In the genomic region with DNA sequence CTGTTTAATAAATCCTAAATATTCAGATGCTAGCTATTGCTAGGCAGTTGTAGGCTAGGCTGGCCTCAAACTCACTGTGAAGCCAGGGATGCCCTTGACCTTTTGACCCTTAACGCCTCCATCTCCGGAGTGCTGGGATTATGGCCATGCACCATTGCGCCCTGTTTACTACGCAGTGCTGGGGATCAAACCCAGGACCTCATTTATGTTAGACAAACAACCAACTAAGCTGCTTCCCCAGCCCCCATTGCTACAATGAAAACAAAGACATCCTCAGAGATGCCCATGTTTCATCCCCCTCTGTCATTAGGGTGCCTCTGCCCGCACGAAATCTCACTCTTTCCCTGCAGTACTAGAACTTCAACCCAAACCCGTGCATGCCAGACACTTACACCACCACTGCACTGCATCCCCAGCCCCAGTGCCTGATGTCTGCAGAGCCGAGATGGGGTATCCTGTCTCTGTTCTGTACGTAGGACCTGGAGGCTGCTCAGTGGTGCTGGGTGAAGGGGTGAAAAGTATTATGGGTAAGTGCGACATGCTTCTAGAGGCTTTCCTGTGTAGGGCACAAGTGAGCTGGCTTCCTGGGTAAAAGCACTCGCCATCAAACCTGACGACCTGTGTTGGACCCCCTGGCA, we compare ENCODE assay signal across 12 mouse cellular contexts. TPM values are rescaled to one million over a fixed set of nuclear protein-coding genes. Genes with fewer than 3 reads are reported as not detected.
DNase-seq lines count a peak whose midpoint lies in the region; ATAC-seq lines count a peak whose summit lies in the region.
"Had no signal": no experiment of that assay in that cellular context is flagged by ENCODE, and none has a peak within 500 bp of the region (broad histone marks: within the 10 kb centered on the region; RNA-seq: fewer than 3 reads in every experiment).

No protein-coding gene starts in this region.

- intact Hi-C loops in heart, postnatal 14 days (cut with DNase I) = loop anchor here (1.0 to 5.0 kb wide), 3 partner anchors 25 to 335 kb away; no protein-coding TSS in a partner anchor

- peaks cover 6% of the 10 kb centered on the region; the same call in 1 of the 2 replicates for H3K4me1 ChIP-seq in limb, embryonic 13.5 days
- H3K4me1 ChIP-seq in limb, embryonic 10.5 days = 0 out of 2 replicates have a peak, but pooled peaks cover 8% of the 10 kb centered on the region
- no peaks in the 10 kb centered on the region for H3K4me1 ChIP-seq in neural tube, embryonic 11.5 days (ENCODE audit: control insufficient read depth, insufficient read depth, low read length)
- H3K4me1 ChIP-seq in neural tube, embryonic 15.5 days = peaks cover 3% of the 10 kb centered on the region; the same call in 1 of the 2 replicates

- peak; percentile 16; the same call in 1 of the 2 replicates for ATAC-seq in limb, embryonic 13.5 days (ENCODE audit: low FRiP score, low read depth)
- ATAC-seq in neural tube, embryonic 11.5 days (ENCODE audit: insufficient read depth, low FRiP score, low TSS enrichment) = 0 out of 2 replicates have a peak, but pooled peaks have one; percentile 16
- no peak for ATAC-seq in neural tube, embryonic 15.5 days (ENCODE audit: low FRiP score)
- ATAC-seq in erythroid progenitor cell, adult 5-6 weeks (replicated peaks; ENCODE audit: low FRiP score, poor library complexity, severe bottlenecking) = no peak

- H3K36me3 ChIP-seq in limb, embryonic 13.5 days = no peaks in the 10 kb centered on the region
- H3K36me3 ChIP-seq in limb, embryonic 10.5 days = no peaks in the 10 kb centered on the region
- H3K36me3 ChIP-seq in neural tube, embryonic 11.5 days (ENCODE audit: control insufficient read depth, insufficient read depth, low read length) = no peaks in the 10 kb centered on the region
- no peaks in the 10 kb centered on the region for H3K36me3 ChIP-seq in neural tube, embryonic 15.5 days
- H3K36me3 ChIP-seq: liver, embryonic 15.5 days had no signal

- H3K27me3 ChIP-seq in limb, embryonic 13.5 days = peaks cover 3% of the 10 kb centered on the region; the same call in 1 of the 2 replicates
- H3K27me3 ChIP-seq in limb, embryonic 10.5 days (ENCODE audit: low read depth, poor library complexity, severe bottlenecking) = peaks cover 29% of the 10 kb centered on the region; the same call in 1 of the 2 replicates
- H3K27me3 ChIP-seq in neural tube, embryonic 11.5 days (ENCODE audit: control insufficient read depth, insufficient read depth, low read length) = no peaks in the 10 kb centered on the region
- H3K27me3 ChIP-seq in neural tube, embryonic 15.5 days (replicated peaks) = peaks cover 11% of the 10 kb centered on the region; the same call in 1 of the 2 replicates

- peak; percentile 90 for DNase-seq in heart, adult 11 months
- no peak for DNase-seq in heart, postnatal 14 days
- no peak for DNase-seq in limb, embryonic 10.5 days (ENCODE audit: low spot score)
- DNase-seq in neural tube, embryonic 11.5 days (ENCODE audit: low spot score) = no peak

- H3K27ac ChIP-seq in limb, embryonic 13.5 days = no peak overlapping the region
- H3K27ac ChIP-seq in limb, embryonic 10.5 days = no peak overlapping the region
- H3K27ac ChIP-seq in neural tube, embryonic 11.5 days (ENCODE audit: low read depth, low read length) = no peak overlapping the region
- no peak overlapping the region for H3K27ac ChIP-seq in neural tube, embryonic 15.5 days (replicated peaks)
- H3K27ac ChIP-seq: left cerebral cortex, adult 2 months; liver, embryonic 15.5 days had no signal

- H3K9ac ChIP-seq in limb, embryonic 13.5 days = no peak overlapping the region
- H3K9ac ChIP-seq in neural tube, embryonic 11.5 days (ENCODE audit: low read length) = no peak overlapping the region
- no peak overlapping the region for H3K9ac ChIP-seq in neural tube, embryonic 15.5 days (replicated peaks)
- H3K9ac ChIP-seq: liver, embryonic 15.5 days had no signal

- no peak overlapping the region for H3K4me3 ChIP-seq in limb, embryonic 13.5 days
- no peak overlapping the region for H3K4me3 ChIP-seq in limb, embryonic 10.5 days
- no peak overlapping the region for H3K4me3 ChIP-seq in neural tube, embryonic 11.5 days (ENCODE audit: low read depth, low read length)
- H3K4me3 ChIP-seq in neural tube, embryonic 15.5 days (replicated peaks) = no peak overlapping the region
- H3K4me3 ChIP-seq: left cerebral cortex, adult 2 months; liver, embryonic 15.5 days had no signal

- H3K9me3 ChIP-seq in limb, embryonic 13.5 days = no peaks in the 10 kb centered on the region
- no peaks in the 10 kb centered on the region for H3K9me3 ChIP-seq in limb, embryonic 10.5 days (replicated peaks)
- H3K9me3 ChIP-seq in neural tube, embryonic 11.5 days (ENCODE audit: control insufficient read depth, low read length) = no peaks in the 10 kb centered on the region
- H3K9me3 ChIP-seq in neural tube, embryonic 15.5 days (replicated peaks) = no peaks in the 10 kb centered on the region
- H3K9me3 ChIP-seq: liver, embryonic 15.5 days had no signal

- 69% methylated on average over 12 of the region's 12 CpGs for WGBS in limb, embryonic 13.5 days
- WGBS in limb, embryonic 10.5 days = 76% methylated on average over 12 of the region's 12 CpGs
- 76% methylated on average over 12 of the region's 12 CpGs for WGBS in neural tube, embryonic 11.5 days
- WGBS in neural tube, embryonic 15.5 days = 83% methylated on average over 12 of the region's 12 CpGs

- no peak overlapping the region for H3K4me2 ChIP-seq in limb, embryonic 13.5 days (replicated peaks)
- no peak overlapping the region for H3K4me2 ChIP-seq in neural tube, embryonic 11.5 days (ENCODE audit: low read depth)
- no peak overlapping the region for H3K4me2 ChIP-seq in neural tube, embryonic 15.5 days
- H3K4me2 ChIP-seq: liver, embryonic 15.5 days had no signal

RNA-seq across cellular contexts. Expression of a gene that starts 26.4 kb away (rescaled TPM):
- total RNA-seq in heart, postnatal 14 days (2021) = 10 to 100 TPM; 10.1 to 11.3 TPM
- polyA plus RNA-seq in limb, embryonic 13.5 days (2015; fragmentation: Nextera tagmentation; extraction: Ambion mirVana) = 31.5 and 32.3 TPM in 2 replicates
- 24.9 and 28.0 TPM in 2 replicates for polyA plus RNA-seq in limb, embryonic 10.5 days (2016; fragmentation: Nextera tagmentation; extraction: Ambion mirVana)
- polyA plus RNA-seq in neural tube, embryonic 11.5 days (2014; fragmentation: Nextera tagmentation; extraction: Ambion mirVana) = 8.5 and 9.4 TPM in 2 replicates
- polyA plus RNA-seq in neural tube, embryonic 15.5 days (2015; fragmentation: Nextera tagmentation; extraction: Ambion mirVana) = 3.1 and 5.1 TPM in 2 replicates
- not detected in 2 replicates for total RNA-seq in erythroid progenitor cell, adult 5-6 weeks (2015; ENCODE audit: low replicate concordance)
- not detected in 2 replicates for total RNA-seq in erythroid progenitor cell, adult 5-6 weeks (2017; ENCODE audit: low replicate concordance)
- polyA plus RNA-seq: activated CD4-positive, CD25-positive, alpha-beta regulatory T cell, adult 4 months had no signal

RNA-seq across cellular contexts. Expression of a gene that starts 42.6 kb away (rescaled TPM):
- under 1 TPM in 1 of 2 experiments, not detected in 1; 0.81 TPM for total RNA-seq in heart, postnatal 14 days (2021)
- polyA plus RNA-seq in limb, embryonic 13.5 days (2015; fragmentation: Nextera tagmentation; extraction: Ambion mirVana) = not detected in 2 replicates
- polyA plus RNA-seq in limb, embryonic 10.5 days (2016; fragmentation: Nextera tagmentation; extraction: Ambion mirVana) = not detected in 2 replicates
- not detected in 2 replicates for polyA plus RNA-seq in neural tube, embryonic 11.5 days (2014; fragmentation: Nextera tagmentation; extraction: Ambion mirVana)
- polyA plus RNA-seq in neural tube, embryonic 15.5 days (2015; fragmentation: Nextera tagmentation; extraction: Ambion mirVana) = 0.13 and 0.40 TPM in 2 replicates
- total RNA-seq in erythroid progenitor cell, adult 5-6 weeks (2015; ENCODE audit: low replicate concordance) = not detected in 2 replicates
- not detected in 2 replicates for total RNA-seq in erythroid progenitor cell, adult 5-6 weeks (2017; ENCODE audit: low replicate concordance)
- total RNA-seq: gastrocnemius, postnatal 25 days; left cerebral cortex, adult 2 months had no signal
- polyA plus RNA-seq: activated CD4-positive, CD25-positive, alpha-beta regulatory T cell, adult 4 months; limb, embryonic 11.5 days; liver, embryonic 15.5 days had no signal

Comparison
In these comparisons a context has a peak if more than half of its experiments do, and no peak if none do; other contexts are left out.
1. ATAC-seq: peak in limb, embryonic 13.5 days (single experiment) and neural tube, embryonic 11.5 days (single experiment); none in neural tube, embryonic 15.5 days (single experiment) and erythroid progenitor cell, adult 5-6 weeks (single experiment).